Mouse (Mus musculus) c-Kit-positive CD71-negative TER-119-negative erythroid progenitor cells, embryonic 14.5 days (primary cell): ENCODE results near the gene Unc13d.

Experiments used
- DNase-seq: peaks from one replicate; pipeline ENCODE4 v3.0.0-alpha.2; 2013; ENCODE audit warnings: low read depth

The Unc13d gene

DNA sequence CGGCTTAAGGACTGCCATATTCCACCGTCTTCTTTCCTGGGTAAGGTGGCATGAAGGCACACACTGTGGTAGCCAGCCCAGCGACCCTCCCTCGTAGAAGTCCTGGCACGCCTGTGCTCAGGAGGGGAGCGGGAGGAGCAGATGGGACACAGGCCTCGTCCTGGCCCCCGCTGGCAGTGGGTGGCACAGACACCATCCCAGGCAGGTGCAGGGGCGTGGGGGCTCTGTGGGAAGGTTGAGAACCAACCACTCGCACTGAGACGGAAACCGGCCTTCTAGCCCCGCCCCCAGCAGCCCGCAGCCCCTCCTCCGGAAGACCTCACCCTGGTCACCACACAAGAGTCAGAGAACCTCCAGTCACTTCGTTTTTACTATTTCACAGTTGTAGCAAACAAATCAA lies 460 bp upstream of the Unc13d start:
- no peak for DNase-seq

DNA sequence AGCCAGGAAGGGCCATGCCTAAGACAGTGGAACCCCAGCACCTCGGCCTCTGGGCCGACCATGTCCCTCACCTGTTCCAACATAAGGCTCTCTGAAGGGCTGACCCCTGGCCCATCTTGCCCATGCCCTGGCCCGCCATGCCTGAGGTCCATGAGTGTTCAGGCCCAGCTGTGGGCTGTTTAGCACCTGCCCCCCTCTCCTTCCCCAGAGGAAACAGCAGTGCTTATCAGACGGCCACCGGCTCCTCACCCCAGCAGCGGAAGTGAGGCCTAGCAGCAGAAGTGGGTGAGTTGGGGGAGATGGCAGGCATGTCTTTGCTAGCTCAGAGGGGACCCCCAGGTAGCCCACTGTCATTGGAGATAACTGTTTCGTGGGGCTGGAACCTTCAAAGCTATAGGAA lies 925 bp downstream of the Unc13d start:
- no peak for DNase-seq

DNA sequence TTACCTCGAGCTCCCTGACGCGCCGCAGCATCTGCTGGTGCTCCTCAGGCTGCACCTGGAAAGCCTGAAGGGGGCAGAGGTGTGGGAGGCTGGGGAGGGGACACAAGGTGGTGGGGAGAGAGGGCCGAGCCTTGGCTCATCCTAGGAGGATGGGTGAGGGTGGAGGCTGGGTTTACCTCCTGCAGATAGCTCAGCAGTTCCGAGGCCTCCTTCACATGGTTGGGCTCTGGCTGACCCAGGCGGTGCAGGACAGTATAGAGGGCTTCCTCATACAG lies 1.6 kb downstream of the Unc13d start:
- no peak for DNase-seq

DNA sequence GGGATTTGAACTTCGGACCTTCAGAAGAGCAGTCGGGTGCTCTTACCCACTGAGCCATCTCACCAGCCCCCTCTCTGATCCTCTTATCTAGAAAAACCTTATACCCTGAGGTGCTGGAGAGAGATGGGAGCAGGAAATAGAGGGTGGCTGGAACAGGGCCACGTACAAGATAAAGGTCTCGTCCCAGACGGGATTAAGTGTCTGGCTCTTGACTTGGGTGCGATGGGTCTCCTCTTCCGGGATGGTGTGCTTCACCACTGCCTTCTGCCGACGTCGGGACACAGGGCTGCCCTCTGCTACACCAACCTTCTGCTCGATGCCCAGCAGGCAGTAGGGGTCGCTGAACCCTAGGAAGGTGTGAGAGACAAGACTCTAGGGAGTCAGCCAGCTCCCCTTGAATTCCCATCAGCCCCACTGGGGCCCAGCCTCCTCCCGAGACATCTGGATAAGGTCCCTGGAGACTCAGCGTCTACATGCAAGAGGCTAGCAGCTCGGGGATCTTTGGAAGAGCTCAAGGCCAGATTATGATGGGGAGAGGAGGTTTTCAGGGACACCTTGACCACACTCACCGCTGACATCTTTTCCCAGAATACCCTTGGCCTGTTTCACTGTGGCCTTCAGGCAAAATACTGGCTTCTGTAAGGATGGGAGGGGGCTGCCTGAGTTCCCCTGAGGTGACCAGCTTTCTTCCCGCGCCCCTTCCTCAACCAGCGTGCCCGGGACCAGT lies 2.1 kb downstream of the Unc13d start:
- DNase-seq: no peak

DNA sequence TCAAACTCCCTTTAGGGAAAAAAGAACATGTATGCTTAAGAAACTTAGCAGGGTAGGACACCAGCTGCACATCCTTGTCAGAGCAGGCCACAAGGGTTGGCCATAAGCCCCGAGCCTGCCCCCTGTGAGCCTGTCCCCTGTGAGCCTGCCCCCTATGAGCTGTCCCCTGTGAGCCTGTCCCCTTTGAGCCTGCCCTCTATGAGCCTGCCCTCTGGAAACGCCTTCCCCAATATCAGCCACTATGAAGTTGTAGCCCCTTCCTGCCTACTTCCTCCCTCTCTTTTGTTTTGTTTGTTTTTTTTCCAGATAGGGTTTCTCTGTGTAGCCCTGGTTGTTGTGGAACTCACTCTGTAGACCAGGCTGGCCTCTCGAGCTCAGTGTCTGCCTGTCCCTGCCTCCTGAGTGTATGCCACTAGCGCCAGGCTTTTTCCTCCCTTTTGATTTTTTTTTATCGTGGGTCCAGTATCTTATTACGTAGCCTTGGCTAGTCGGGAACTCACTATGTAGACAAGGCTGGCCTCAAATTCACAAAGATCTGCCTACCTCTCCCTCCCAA lies 3.2 kb downstream of the Unc13d start:
- DNase-seq: no peak

DNA sequence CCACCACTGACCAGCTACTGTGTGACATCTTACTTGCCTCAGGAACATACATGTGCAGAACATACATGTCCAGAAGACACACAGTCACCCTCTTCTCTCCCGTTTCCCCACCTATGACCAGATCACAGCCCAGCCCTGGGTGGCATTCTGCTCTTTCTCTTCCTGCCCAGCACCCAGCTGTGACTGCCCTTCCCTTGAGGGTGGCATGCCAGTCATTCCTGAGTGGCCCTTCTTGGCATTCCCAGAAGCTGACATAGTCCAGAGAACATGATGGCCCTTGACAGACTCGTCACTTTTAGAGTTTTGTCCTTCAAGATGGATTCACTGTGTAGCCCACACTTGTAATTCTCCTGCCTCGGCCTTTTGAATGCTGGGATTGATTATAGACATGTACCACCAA lies 5.2 kb downstream of the Unc13d start:
- no peak for DNase-seq

DNA sequence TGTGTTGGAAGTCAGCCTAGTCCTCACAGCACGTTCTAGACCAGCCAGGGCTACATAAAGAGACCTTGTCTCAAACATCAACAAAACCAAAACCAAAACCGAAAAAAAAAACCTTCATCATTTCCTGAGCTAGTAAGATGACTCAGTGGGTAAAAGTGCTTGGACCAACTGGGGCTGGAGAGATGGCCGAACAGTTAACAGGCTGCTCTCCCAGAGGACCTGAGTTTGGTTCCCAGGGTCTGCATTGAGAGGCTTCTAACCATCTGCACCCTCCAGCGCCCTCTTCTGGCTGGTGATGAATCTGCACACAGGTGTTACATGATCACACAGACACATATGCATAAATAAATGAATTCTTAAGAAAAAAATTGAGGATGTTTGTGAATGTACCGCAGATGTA lies 6.3 kb downstream of the Unc13d start:
- DNase-seq: peak; percentile 63

DNA sequence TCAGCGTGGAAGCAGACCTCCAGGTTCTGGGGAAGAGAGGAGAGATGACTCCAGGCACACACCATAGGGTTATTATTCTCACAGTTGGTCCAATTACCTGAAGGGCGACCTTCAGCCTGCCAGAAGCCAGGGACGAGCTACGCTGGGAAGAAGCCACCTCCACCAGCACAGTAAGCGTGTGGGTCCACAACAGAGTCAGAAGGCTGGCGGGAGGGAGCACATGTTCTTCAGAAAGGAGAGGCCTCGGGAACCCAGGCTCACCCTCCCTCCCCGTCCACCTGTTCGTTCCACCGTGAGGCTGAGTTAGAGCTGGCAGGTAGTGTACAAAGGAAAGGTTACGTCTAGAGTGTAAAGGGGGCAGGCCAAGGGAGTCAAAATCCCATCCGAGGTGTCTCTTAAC lies 12.4 kb downstream of the Unc13d start:
- DNase-seq: no peak

DNA sequence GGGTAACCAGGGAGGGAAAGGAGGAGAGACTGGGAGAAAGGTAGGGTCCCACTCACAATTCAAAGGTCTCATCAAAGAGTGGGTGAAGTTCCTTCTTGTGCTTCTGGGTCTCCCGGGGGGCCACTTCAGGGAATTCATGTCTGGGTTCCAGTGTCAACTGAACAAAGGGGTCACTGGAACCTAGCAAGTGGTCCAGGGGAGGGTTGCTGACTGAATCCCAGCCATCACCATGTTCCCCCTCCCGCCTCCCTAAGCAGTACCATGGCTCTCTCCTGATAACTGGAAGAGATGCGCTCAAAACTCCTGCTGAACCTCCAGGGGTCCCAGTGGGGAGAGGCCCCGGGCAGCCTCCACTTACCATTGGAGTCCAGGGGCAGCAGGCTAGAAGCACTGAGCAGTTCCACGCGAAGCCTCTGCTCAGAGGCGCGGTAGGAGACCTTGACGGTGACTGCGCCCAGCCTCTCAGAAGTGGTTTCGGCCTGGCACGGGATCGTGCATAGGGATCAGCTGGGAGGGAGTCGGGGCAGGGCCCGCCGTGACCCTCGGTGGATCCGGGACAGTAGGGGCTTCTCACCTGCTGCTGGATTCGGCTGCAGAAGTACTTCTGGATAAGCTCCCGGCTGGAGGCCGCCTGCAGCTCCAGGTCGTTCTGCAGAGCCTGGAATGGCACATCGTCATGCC lies 13.4 kb downstream of the Unc13d start:
- DNase-seq: no peak

DNA sequence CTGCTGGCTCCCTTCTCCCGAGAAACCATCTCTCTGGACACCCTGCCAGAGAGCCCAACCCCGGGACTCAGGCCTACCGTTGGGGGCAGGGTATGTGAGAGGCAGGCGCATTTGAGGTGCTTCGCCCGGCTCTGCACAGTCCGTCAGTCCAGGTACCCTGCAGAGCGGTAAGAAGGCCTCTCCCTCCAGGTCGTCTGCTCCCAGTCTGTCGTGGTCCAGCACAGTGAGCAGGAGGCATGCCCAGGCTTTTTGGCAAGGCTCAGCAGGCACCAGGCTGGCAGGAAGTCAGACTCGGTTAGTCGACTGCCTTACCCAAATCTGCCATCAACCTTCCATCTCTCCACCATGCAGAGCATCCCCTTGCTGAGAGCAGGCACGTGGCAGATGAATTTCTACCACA lies 14.2 kb downstream of the Unc13d start:
- no peak for DNase-seq

DNA sequence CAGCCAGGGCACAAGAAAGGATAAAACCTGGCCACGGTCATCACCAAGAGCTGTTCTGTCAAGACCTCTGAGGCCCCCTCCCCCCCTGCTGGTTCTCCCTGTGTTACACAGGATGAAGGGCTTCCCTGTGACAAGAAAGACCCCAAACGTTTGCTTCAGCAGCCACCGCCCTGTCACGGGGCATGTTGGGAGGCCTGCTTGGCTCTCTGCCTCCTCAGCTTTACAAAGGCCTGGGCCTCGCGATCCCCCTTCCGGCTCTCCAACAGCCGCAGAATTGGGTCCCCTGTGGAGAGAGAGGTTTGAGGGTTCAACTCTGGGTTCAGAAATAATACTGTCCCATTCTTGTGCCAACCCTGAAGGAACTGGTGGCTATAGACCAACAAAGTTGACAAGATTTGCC lies 15.2 kb downstream of the Unc13d start:
- DNase-seq: no peak

DNA sequence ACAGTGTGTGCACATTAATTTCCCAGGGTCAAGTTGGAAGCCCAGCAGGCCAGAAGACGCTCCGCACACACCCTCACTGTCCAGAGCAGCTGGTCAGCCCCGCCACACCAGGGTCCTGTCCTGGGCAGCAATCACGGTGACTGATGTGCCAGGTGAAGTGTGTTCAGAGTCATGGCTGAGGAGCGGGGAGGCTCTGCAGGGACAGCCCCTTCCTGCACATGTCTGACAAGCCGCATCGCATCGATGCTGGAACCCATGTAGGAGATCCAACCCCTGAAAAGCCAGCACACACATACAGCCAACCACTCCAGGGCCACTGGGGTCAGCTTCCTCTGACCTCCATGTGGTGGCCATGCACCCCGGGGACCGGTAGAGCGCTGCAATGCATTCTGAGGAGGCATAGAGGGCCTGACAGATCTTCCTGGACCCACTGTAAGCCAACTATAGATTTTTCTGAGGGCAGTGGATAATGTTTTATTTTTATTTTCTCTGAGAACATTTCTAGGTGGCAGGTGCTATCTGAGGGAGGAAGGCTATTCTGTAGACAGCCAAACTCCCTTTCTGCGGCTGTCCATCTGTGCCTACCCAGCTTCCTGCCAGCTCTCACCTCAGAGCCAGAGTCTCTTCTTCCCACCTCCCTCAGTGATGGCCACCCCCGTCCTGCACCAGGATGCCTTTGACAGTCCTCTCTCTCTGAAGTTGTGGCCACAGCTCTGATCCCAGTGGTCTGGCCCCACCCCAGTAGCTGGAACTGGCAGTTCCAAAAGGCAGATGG lies 15.9 kb downstream of the Unc13d start:
- no peak for DNase-seq

DNA sequence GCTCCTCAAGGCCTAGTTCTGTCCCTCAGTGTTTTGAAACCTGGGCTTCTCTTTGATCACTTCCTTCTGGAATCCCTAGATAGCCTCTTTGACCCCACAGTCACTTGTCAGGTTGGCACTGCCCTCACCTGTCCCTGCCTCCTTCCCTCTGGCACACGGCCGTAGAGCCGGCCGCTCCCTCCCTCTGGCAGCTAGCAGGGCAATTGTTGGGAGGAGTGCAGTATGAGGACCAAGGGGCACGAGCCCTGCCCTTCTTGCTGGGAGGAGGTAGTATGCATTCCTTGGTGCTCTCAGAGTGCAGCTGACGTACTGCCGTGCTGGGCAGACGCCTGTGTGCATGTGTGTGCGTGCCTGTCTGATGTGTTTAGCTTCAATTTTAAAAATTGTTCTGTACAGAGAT lies 17.2 kb downstream of the Unc13d start:
- no peak for DNase-seq

DNA sequence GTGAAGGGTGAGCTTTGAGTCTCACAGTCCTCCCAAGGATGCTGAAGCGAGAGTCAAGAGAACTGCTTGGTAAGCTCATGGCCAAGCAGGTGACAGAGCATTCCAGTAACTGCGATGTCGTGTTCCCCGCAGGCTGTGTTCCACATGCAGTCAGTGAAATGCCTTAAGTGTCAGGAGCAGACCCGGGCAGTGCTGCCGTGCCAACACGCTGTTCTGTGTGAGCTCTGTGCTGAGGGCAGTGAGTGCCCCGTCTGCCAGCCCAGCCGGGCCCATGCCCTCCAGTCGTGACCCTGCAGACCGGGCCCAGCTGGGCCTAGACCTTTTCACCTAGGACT lies 18.1 kb downstream of the Unc13d start:
- DNase-seq: no peak

DNA sequence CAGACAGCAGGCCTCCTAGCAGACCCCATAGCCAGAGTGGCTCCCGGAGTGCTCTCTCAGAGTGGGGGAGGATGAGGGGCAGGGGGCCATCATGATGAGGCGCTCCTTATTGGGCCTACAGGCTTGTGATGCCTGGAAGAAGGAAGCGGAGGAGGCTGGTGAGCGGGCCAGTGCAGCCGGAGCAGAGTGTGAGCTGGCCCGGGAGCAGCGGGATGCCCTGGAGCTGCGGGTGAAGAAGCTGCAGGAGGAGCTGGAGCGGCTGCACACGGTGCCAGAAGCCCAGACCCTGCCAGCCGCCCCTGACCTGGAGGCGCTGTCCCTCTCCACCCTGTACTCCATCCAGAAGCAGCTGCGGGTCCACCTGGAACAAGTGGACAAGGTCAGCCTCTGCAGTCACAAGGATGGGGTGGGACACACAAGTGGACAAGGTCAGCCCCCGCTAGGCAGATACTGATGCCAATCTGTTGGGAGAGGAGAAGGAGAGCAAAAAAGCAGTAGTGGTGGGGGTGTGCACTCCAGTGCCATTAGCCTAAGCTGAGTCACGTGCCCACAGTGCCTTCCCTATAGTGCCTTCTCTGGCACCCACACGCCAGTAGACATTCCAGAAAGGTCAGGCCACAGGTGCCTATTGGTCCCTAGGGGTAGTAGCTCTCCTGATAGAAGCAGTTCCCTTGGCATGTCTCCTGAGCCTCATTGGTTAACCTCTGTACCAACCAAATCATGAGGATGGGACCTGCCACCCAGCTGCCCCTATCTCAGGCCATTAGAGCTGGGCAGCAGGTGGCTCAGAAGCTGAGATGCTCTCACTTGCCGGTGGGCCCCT lies 18.7 kb downstream of the Unc13d start:
- no peak for DNase-seq

DNA sequence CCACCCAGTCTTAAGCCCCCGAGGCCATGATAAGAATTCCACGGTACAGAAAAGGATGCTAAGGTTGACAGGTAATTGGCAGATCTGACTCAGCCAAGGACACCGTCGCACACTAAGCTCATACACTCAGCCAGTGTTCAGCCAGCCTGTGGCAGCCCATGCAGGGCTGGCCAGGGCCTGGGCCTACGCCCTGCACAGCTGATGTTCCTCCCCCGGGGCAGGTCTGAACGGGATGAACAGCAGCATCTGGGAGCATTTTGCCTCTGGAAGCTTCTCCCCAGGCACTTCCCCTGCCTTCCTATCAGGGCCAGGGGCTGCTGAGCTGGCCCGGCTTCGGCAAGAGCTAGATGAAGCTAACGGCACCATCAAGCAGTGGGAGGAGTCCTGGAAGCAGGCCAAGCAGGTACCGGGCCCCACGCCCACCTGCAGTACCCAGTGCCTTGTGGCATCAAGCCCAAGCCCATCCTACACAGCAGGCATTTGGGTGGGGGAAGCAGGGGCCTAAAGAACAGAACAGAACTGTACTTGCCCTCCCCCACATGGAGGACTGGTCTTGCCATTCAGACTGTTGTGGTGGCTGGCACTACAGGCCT lies 19.6 kb downstream of the Unc13d start:
- no peak for DNase-seq

DNA sequence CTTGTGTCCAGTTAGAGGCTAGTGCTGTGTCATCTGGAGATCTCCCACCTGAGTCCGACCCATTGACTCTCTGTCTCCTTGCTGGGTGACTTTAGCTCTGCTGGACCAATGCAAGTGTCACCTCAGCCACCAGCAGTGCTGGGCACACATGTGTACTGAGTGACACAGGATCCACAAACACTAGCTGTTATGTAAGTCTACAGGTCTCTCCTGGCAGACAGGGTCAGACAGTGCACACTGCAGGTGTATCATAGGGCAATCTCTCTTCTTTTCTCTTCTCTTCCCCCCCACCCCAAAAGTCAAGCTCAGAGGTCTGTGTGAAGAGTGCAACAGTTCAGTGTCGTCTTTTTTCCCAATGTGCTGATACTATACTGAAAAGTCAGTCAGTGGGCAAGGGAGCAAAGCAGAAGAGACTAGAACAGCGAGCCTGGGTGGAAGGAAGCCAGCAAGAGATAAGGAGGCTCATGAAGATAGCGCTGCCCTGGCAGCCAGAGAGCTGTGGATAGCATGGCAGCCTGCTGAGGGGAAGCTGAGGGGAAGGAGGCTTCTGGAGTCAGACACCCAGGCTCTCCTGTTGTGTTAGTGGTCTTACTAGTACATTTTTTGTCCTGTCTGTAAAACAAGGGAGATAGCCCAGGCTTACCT lies 20.4 kb downstream of the Unc13d start:
- no peak for DNase-seq

DNA sequence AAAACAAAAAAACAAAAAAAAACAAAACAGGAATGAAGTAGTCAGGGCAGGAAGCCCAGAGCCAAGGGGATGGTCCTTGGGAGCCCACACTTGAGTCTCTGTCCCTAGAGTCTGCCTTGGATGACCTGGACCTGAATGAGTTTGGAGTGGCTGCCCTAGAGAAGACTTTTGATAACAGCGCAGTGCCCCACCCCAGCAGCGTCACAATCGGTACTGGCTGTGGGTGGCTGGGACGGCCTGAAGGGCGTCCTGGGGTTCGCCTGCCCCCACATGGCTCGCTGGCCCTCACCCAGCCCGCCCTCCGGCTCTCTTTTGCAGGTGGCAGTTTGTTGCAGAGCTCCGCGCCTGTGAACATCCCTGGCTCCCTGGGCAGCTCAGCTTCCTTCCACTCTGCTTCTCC lies 21.9 kb downstream of the Unc13d start:
- no peak for DNase-seq

DNA sequence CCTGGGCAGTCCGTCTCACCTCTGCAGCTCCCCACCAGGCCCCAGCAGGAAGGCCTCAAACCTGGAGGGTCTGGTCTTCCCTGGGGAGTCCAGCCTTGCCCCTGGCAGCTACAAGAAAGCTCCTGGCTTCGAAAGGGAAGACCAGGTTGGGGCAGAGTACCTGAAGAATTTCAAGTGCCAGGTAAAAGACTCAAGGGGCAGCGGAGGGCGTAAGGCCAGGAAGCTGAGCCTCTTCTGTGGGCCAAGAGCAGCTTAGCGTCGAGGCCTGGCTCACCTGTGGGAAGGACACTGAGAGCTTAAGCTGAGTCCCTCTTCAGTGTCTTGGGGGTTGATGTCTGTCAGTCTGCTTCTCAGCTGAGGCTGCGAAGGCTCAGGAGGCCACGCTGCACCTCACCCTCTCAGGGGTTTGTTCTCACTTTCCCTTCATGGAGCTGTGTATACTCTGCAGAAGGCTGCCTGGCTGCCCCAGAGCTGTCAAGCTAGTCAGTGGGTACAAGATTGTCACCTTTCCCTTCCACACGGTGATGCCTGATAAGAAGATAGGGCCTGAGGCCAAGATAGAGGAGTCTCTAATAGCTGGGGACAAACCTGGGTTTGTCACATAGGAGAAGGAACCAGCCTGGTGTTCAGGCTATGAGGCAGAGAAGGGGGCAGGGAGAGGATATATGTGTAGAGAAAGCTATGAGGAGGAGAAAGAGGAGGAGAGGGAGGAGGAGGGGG lies 24.1 kb downstream of the Unc13d start:
- DNase-seq: no peak

DNA sequence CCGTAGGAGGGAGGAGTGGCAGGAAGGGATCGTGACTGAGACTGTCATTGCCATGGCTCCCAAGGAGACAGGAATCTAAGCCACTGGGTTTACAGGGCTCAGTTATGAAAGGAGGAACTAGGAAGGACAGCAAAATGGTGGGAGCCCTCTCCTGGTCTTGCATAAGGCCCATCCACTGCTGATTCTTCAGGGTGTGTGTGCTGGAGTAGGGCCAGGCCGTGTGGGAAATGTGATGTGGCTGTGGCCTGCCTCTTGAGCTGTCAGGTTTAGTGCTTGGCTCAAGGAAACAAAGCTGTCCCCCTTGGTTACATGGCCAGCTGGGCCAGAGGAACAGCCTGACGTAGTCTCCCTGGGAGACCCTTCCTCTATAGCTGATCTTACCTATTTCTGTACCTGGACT lies 27.6 kb downstream of the Unc13d start:
- DNase-seq: no peak

DNA sequence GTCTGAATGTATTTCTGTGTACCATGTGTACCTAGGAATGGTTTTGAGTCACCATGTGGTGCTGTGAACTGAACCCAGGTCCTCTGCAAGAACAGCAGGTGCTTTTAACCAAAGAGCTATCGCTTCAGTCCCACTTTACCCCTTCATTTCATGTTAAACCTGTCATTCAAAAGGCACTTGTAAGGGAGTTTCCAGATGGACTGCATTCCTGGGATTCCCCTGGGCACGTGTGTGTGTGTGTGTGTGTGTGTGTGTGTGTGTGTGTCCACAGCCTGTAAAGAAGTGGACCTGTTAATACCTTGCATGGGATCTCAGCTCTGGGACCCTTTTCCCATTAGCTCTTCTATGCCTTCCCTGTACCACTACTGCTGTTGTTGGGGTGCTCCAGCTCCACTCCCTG lies 28.2 kb downstream of the Unc13d start:
- DNase-seq: no peak
